In genomic region chr9:100493611-100494261, GRCm38 (mm10) we compare ENCODE assay signal across 20 mouse cellular contexts. TPM values are rescaled to one million over a fixed set of nuclear protein-coding genes. Genes with fewer than 3 reads are reported as not detected.
A peak's percentile ranks its signal among the peaks of the same experiment; 100 is the strongest.
DNase-seq lines count a peak whose midpoint lies in the region; ATAC-seq and TF ChIP-seq lines count a peak whose summit lies in the region.
"Had no signal": no experiment of that assay in that cellular context is flagged by ENCODE, and none has a peak within 500 bp of the region (broad histone marks: within the 10 kb centered on the region; RNA-seq: fewer than 3 reads in every experiment).

No protein-coding gene starts in this region.

- H3K4me2 ChIP-seq in stomach, postnatal 0 days (replicated peaks; ENCODE audit: low read depth), result no peak overlapping the region
- H3K4me2 ChIP-seq: forebrain, embryonic 15.5 days; heart, embryonic 11.5 days; limb, embryonic 13.5 days; liver, embryonic 15.5 days; midbrain, embryonic 13.5 days; neural tube, embryonic 12.5 days had no signal

- peak; percentile 70 for TF ChIP-seq CTCF in layer of hippocampus, adult 2 months (conservative IDR thresholded peaks at IDR 0.05)
- peak; percentile 54 for TF ChIP-seq CTCF in stomach, postnatal 0 days (IDR thresholded peaks at IDR 0.05; ENCODE audit: low read depth)

- no peak overlapping the region for H3K4me3 ChIP-seq in layer of hippocampus, adult 2 months
- H3K4me3 ChIP-seq in stomach, postnatal 0 days (ENCODE audit: low read depth, low read length), result no peak overlapping the region
- H3K4me3 ChIP-seq: forebrain, embryonic 15.5 days; hindbrain, embryonic 10.5 days; limb, embryonic 13.5 days; liver, embryonic 15.5 days; midbrain, embryonic 13.5 days; neural tube, embryonic 12.5 days had no signal

- H3K9ac ChIP-seq in stomach, postnatal 0 days (ENCODE audit: low read length), result no peak overlapping the region
- H3K9ac ChIP-seq: forebrain, embryonic 15.5 days; limb, embryonic 13.5 days; liver, embryonic 15.5 days; midbrain, embryonic 13.5 days; neural tube, embryonic 12.5 days had no signal

- peak; percentile 42 to 43 for DNase-seq in cerebellum, adult 18-20 months
- DNase-seq in cerebellum, postnatal 14 days, result no peak
- no peak for DNase-seq in layer of hippocampus, adult 2 months (ENCODE audit: low spot score in 2 of 2)
- no peak for DNase-seq in layer of hippocampus, postnatal 25 days (ENCODE audit: extremely low spot score in 1 of 2, low spot score in 1 of 2)
- peak; percentile 21 for DNase-seq in T-cell, adult 2 months (ENCODE audit: low spot score)
- DNase-seq in stomach, postnatal 0 days (ENCODE audit: low spot score), result no peak
- no peak for DNase-seq in c-Kit-positive CD71-positive TER-119-positive erythroid progenitor cells, embryonic 14.5 days (ENCODE audit: low spot score)
- no peak for DNase-seq in layer of hippocampus, postnatal 10 days (ENCODE audit: low spot score in 2 of 2)
- DNase-seq: cerebellum, postnatal 10 days; gastrocnemius, postnatal 10 days; kidney, adult 18-20 months; lung, postnatal 4 days; right cerebral cortex, postnatal 14 days had no signal

- no peaks in the 10 kb centered on the region for H3K27me3 ChIP-seq in stomach, postnatal 0 days (ENCODE audit: control insufficient read depth, insufficient read depth, low read length)
- H3K27me3 ChIP-seq: forebrain, embryonic 15.5 days; limb, embryonic 13.5 days; liver, embryonic 15.5 days; midbrain, embryonic 13.5 days; neural tube, embryonic 12.5 days had no signal

- no peak for TF ChIP-seq EP300 in stomach, postnatal 0 days (optimal IDR thresholded peaks at IDR 0.05)

- no peaks in the 10 kb centered on the region; the same call in 1 of the 2 replicates for H3K36me3 ChIP-seq in stomach, postnatal 0 days (ENCODE audit: control insufficient read depth, insufficient read depth, low read length)
- H3K36me3 ChIP-seq: forebrain, embryonic 15.5 days had no signal

- H3K4me1 ChIP-seq in stomach, postnatal 0 days (replicated peaks; ENCODE audit: control insufficient read depth, insufficient read depth), result no peaks in the 10 kb centered on the region
- H3K4me1 ChIP-seq: forebrain, embryonic 15.5 days; hindbrain, embryonic 10.5 days; liver, embryonic 15.5 days; midbrain, embryonic 13.5 days; neural tube, embryonic 12.5 days had no signal

- no peak for ATAC-seq in stomach, postnatal 0 days (ENCODE audit: low FRiP score, low TSS enrichment)
- ATAC-seq: forebrain, embryonic 15.5 days; midbrain, embryonic 13.5 days had no signal

- WGBS in stomach, postnatal 0 days, result 84% methylated on average over 5 of the region's 5 CpGs

- H3K27ac ChIP-seq in layer of hippocampus, adult 2 months, result no peak overlapping the region
- H3K27ac ChIP-seq in stomach, postnatal 0 days (replicated peaks), result no peak overlapping the region
- H3K27ac ChIP-seq: forebrain, embryonic 15.5 days; hindbrain, embryonic 10.5 days; limb, embryonic 13.5 days; liver, embryonic 15.5 days; midbrain, embryonic 13.5 days; neural tube, embryonic 12.5 days had no signal

- H3K9me3 ChIP-seq in stomach, postnatal 0 days (ENCODE audit: control insufficient read depth, low read length), result no peaks in the 10 kb centered on the region
- H3K9me3 ChIP-seq: forebrain, embryonic 15.5 days; hindbrain, embryonic 10.5 days; limb, embryonic 13.5 days; liver, embryonic 15.5 days; midbrain, embryonic 13.5 days; neural tube, embryonic 12.5 days had no signal

RNA-seq across cellular contexts. Expression of gene Il20rb, which starts 7.1 kb away (rescaled TPM):
- 1 to 10 TPM; 4.3 to 4.8 TPM for total RNA-seq in layer of hippocampus, adult 2 months (2021)
- 1 to 10 TPM; 3.8 to 4.1 TPM for total RNA-seq in layer of hippocampus, postnatal 25 days (2021)
- polyA plus RNA-seq in stomach, postnatal 0 days (2015; fragmentation: Nextera tagmentation; extraction: Ambion mirVana), result 4.8 and 5.1 TPM in 2 replicates
- total RNA-seq in layer of hippocampus, postnatal 10 days (2021), result 1 to 10 TPM; 1.1 to 1.6 TPM

RNA-seq across cellular contexts. Expression of gene Nck1, which starts 52.2 kb away (rescaled TPM):
- 10 to 100 TPM; 32.5 to 35.2 TPM for total RNA-seq in layer of hippocampus, adult 2 months (2021)
- 10 to 100 TPM; 33.5 to 37.2 TPM for total RNA-seq in layer of hippocampus, postnatal 25 days (2021)
- 44.7 and 46.6 TPM in 2 replicates for polyA plus RNA-seq in stomach, postnatal 0 days (2015; fragmentation: Nextera tagmentation; extraction: Ambion mirVana)
- total RNA-seq in layer of hippocampus, postnatal 10 days (2021), result 10 to 100 TPM; 25.0 to 30.4 TPM

Comparison
In these comparisons a context has a peak if more than half of its experiments do, and no peak if none do; other contexts are left out.
1. DNase-seq: peak in cerebellum, adult 18-20 months (2 of 2) and T-cell, adult 2 months (single experiment); none in cerebellum, postnatal 14 days (0 of 2), layer of hippocampus, adult 2 months (0 of 2), layer of hippocampus, postnatal 25 days (0 of 2), stomach, postnatal 0 days (single experiment), c-Kit-positive CD71-positive TER-119-positive erythroid progenitor cells, embryonic 14.5 days (single experiment) and layer of hippocampus, postnatal 10 days (0 of 2).